Mouse (Mus musculus): Measurements from ENCODE around the gene Ccdc190.

DNA sequence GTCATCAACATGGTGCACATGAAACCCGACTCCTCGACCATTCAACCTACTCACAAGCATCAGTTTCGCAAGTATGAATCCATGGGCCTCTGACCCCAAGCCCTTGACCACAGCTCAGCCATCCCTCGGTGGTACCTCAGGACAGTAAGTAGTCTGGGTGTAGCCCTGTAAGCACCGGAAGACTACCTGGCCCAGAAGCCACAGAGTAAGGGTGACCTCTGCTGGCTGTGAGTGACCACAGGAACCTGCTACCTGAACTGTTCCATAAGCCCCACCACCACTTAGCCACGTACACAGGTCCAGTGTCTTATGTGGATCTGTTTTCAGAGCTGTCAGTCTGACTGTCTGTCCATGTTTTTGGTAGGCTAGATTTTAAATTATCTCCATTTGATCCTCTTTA, 19.2 kb downstream of the Ccdc190 start:
- TF ChIP-seq CTCF (IDR thresholded peaks at IDR 0.05; ENCODE audit: low read depth, low read length) (no peak), GATA2 (IDR thresholded peaks at IDR 0.05; ENCODE audit: borderline replicate concordance, low read depth, low read length) (no peak), GATA1 (IDR thresholded peaks at IDR 0.05; ENCODE audit: borderline replicate concordance, low read length) (no peak), TAL1 (conservative IDR thresholded peaks at IDR 0.05; ENCODE audit: low read depth, low read length) (no peak), POLR2AphosphoS5 (IDR thresholded peaks at IDR 0.05; ENCODE audit: insufficient replicate concordance, low read depth, low read length) (no peak)
